Mouse (Mus musculus) neural tube, embryonic 15.5 days (tissue): ENCODE data around the gene Nfia. TPM values are rescaled to one million over a fixed set of nuclear protein-coding genes. Genes with fewer than 3 reads are reported as not detected.

Experiments used
- ATAC-seq: fragments of 200-750 bp; cut with Nextera tagmentation; 2 replicates; pipeline ENCODE4 v1.8.0; 2017; ENCODE audit warnings: mild to moderate bottlenecking, moderate TSS enrichment, moderate library complexity; ENCODE audit not compliant: low FRiP score
- H3K27ac ChIP-seq: fragments of 300-500 bp; sonication (generic); replicated peaks from 2 replicates; pipeline ENCODE4 v1.5.1; 2015; ENCODE audit warnings: mild to moderate bottlenecking, inconsistent platforms
- H3K27me3 ChIP-seq: fragments of 300-500 bp; sonication (generic); replicated peaks from 2 replicates; pipeline ENCODE4 v1.6.1; 2015; ENCODE audit warnings: inconsistent platforms
- H3K36me3 ChIP-seq: fragments of 300-500 bp; sonication (generic); 2 replicates; pipeline ENCODE4 v1.6.1; 2015; ENCODE audit warnings: inconsistent platforms
- H3K4me1 ChIP-seq: fragments of 300-500 bp; sonication (generic); 2 replicates; pipeline ENCODE4 v1.6.1; 2015; ENCODE audit warnings: inconsistent platforms
- H3K4me2 ChIP-seq: fragments of 300-500 bp; sonication (generic); 2 replicates; pipeline ENCODE4 v1.6.1; 2015; ENCODE audit warnings: inconsistent platforms, mild to moderate bottlenecking, moderate library complexity
- H3K4me3 ChIP-seq: fragments of 300-500 bp; sonication (generic); replicated peaks from 2 replicates; pipeline ENCODE4 v1.5.1; 2015; ENCODE audit warnings: mild to moderate bottlenecking, inconsistent platforms
- H3K9ac ChIP-seq: fragments of 300-500 bp; sonication (generic); replicated peaks from 2 replicates; pipeline ENCODE4 v1.6.1; 2015; ENCODE audit warnings: mild to moderate bottlenecking, inconsistent platforms
- H3K9me3 ChIP-seq: fragments of 300-500 bp; sonication (generic); replicated peaks from 2 replicates; pipeline ENCODE4 v1.6.1; 2016; ENCODE audit warnings: inconsistent platforms
- WGBS: fragments of 180-500 bp; shearing (Covaris S2); methylation state at CpG from one replicate; pipeline ENCODE4 v1.1.7; 2015; ENCODE audit warnings: mixed read lengths; 5-methylcytosine and 5-hydroxymethylcytosine counted together
- polyA plus RNA-seq: library from polyadenylated mRNA; unstranded; fragments of >200 nt; fragmentation: Nextera tagmentation; extraction: Ambion mirVana; gene quantifications from 2 replicates; pipeline ENCODE4 v1.2.1, GENCODE M21; 2015

Gene Nfia
- polyA plus RNA-seq: 36.0 and 38.5 TPM in 2 replicates

DNA sequence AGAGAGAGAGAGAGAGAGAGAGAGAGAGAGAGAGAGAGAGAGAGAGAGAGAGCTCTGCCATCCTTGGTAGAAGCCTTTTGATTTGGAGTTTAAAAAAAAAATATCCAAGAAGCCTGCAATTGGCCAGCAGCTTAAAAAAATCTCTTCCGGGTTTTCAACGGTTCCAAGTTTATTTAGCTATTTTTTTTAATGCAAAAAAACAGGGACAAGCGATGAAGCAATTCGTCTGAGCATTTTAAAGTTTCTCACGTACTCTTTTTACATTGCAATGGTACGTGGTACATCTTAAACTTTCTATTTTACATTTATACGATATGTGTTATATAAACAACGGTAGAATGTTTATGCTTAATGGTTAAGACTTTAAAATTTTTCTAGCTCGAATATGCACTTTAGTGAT, at the start of gene Nfia:
TSS of gene Nfia (plus strand) at position 94 of the 400 bp plus-strand sequence.
- Histone ChIP-seq H3K9ac (peak within 1 kb of the TSS; percentile 47), H3K4me1 (peaks cover 35% of the 10 kb centered on the region), H3K27ac (peak within 1 kb of the TSS; percentile 87), H3K27me3 (peaks cover 4% of the 10 kb centered on the region), H3K36me3 (no peaks in the 10 kb centered on the region), H3K9me3 (no peaks in the 10 kb centered on the region), H3K4me2 (peak within 1 kb of the TSS; percentile 70), H3K4me3 (peak within 1 kb of the TSS; percentile 53)
- under 1% methylated on average over 9 of the region's 9 CpGs for WGBS
- ATAC-seq: no peak

DNA sequence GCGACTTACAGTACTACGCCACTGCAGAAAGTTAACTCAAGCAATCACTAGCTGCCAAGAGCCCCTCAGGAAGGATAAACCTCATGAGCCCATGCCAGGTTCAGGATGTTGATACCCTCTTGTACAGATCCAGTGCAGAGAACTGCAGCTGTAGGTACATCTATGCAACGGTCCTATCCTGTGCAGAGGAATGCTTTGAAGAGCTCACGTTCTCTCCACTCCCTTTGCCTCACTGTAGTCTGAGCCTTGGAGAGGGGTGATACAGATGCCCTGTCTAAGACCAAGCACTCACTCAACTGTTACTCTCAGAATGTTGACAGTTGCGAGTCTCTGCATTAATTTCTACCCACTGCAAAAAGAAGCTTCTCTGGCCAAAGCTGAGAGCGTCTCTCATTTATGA, 49.2 kb upstream of the Nfia start:
- Histone ChIP-seq H3K4me2 (no peak overlapping the region), H3K27ac (no peak overlapping the region), H3K9ac (no peak overlapping the region), H3K36me3 (no peaks in the 10 kb centered on the region), H3K4me3 (no peak overlapping the region), H3K4me1 (no peaks in the 10 kb centered on the region), H3K27me3 (no peaks in the 10 kb centered on the region), H3K9me3 (no peaks in the 10 kb centered on the region)
- WGBS: 94% methylated on average over 6 of the region's 6 CpGs
- no peak for ATAC-seq

DNA sequence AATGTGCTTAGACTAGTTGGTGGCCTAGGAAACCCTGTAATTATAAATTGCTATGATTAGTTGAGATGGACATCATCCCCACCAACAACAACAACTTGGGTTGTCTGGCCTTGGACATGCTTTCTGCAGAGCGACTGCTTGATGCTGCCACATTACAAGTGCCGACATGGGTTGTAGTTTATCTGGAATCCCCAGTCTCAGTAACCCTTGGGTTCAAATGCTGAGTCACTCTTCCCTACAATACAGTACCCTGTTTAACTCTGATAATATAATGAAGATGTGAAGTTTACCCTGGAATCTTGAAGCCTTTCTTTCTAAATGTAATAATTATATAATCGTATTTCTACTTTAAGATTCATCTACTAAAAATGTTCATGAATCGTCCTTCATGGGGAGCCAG, 44.0 kb upstream of the Nfia start:
- Histone ChIP-seq H3K9ac (no peak overlapping the region), H3K4me2 (no peak overlapping the region), H3K27me3 (no peaks in the 10 kb centered on the region), H3K4me3 (no peak overlapping the region), H3K27ac (no peak overlapping the region), H3K9me3 (no peaks in the 10 kb centered on the region), H3K36me3 (no peaks in the 10 kb centered on the region), H3K4me1 (no peaks in the 10 kb centered on the region)
- no peak for ATAC-seq
- WGBS: 93% methylated on average over 4 of the region's 4 CpGs

DNA sequence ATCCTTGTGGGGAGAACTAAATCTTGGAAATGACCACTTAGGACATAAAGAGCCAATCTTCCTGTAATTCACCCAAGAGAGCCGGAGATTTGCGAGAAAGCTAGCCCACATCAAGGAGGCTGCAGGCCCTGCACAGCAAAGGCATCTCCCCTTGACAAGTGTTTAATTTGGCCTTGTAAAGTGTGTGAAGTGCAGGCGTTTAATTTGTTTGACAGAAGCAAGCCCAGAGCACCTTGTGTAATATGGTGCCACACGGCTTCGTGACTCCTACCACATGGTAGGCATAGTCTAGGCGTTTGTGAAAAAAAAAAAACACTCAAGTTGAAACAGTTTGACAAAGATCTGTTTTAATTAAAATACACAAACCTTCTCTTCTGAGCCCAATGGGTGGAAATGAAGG, 42.5 kb upstream of the Nfia start:
- 74% methylated on average over 6 of the region's 6 CpGs for WGBS
- H3K27me3 ChIP-seq: no peaks in the 10 kb centered on the region
- no peak overlapping the region for H3K9ac ChIP-seq
- no peaks in the 10 kb centered on the region for H3K36me3 ChIP-seq
- H3K9me3 ChIP-seq: no peaks in the 10 kb centered on the region
- no peak overlapping the region for H3K4me3 ChIP-seq
- H3K4me1 ChIP-seq: no peaks in the 10 kb centered on the region
- ATAC-seq: no peak
- no peak overlapping the region for H3K4me2 ChIP-seq
- H3K27ac ChIP-seq: no peak overlapping the region

DNA sequence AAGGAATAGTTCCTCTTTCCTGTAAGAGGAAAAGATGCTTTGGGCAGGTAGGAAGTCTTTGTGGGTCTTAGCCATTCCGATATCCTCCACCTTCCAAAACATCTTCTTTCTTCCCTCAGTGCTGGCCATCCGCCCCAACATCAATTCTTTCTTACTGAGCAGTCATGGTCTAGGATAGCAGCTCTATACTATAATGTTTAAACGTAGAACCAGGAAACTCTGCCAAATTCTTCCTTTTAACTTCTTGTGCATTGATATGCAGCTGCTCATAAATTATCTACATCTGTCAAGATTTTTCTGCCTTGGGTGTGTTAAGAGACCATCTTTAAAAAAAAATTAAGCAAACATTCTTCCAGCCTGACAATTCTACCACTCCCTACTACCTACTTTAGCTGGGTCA, 42.1 kb upstream of the Nfia start:
- no peak overlapping the region for H3K9ac ChIP-seq
- no peaks in the 10 kb centered on the region for H3K9me3 ChIP-seq
- no peak overlapping the region for H3K4me2 ChIP-seq
- no peaks in the 10 kb centered on the region for H3K4me1 ChIP-seq
- H3K4me3 ChIP-seq: no peak overlapping the region
- no peaks in the 10 kb centered on the region for H3K27me3 ChIP-seq
- no peaks in the 10 kb centered on the region for H3K36me3 ChIP-seq
- no peak for ATAC-seq
- H3K27ac ChIP-seq: no peak overlapping the region
- 87% methylated on average over 3 of the region's 3 CpGs for WGBS

DNA sequence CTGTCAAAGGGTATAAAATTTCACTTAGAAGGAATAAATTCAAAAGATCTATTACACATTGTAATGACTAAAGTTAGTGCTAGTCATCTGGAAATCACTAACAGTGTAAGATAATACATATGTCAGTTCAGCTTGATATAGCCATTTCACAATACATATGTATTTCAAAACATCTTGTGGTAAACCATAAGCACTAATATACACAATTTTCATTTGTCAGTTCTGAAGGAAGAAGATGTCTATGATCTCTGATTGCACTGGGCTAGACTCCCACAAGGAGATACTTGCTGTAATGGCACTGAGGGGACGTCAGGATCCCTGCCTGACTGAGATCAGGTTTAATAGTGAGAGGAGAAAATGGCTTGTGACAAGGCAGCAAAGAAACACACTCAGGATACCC, 39.1 kb upstream of the Nfia start:
- H3K9me3 ChIP-seq: no peaks in the 10 kb centered on the region
- H3K4me2 ChIP-seq: no peak overlapping the region
- 63% methylated on average over 1 of the region's 1 CpGs for WGBS
- H3K27ac ChIP-seq: no peak overlapping the region
- ATAC-seq: no peak
- H3K4me3 ChIP-seq: no peak overlapping the region
- no peaks in the 10 kb centered on the region for H3K36me3 ChIP-seq
- H3K4me1 ChIP-seq: no peaks in the 10 kb centered on the region
- H3K9ac ChIP-seq: no peak overlapping the region
- no peaks in the 10 kb centered on the region for H3K27me3 ChIP-seq

DNA sequence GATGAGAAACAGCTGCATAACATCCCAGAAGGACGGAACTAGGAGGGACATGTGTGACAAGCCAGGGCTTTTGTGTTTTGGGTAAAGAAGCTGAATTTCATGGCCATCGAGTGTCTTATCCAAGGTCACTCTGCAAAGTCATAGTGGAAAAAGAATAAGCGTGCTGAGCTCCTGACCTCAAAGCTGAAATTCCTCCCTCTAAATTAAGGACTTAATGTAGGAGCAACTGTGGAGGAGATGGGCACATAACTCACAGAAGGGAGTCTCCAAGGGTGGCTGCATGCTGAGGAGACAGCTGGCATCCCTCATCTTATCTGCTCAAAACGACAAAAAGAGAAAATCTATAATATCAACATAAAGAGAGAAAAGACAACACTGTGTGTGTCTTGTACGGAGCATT, 28.6 kb upstream of the Nfia start:
- Histone ChIP-seq H3K9ac (no peak overlapping the region), H3K4me1 (peaks cover 11% of the 10 kb centered on the region), H3K36me3 (no peaks in the 10 kb centered on the region), H3K27me3 (no peaks in the 10 kb centered on the region), H3K27ac (no peak overlapping the region), H3K4me2 (no peak overlapping the region), H3K4me3 (no peak overlapping the region), H3K9me3 (no peaks in the 10 kb centered on the region)
- 58% methylated on average over 5 of the region's 5 CpGs for WGBS
- no peak for ATAC-seq

DNA sequence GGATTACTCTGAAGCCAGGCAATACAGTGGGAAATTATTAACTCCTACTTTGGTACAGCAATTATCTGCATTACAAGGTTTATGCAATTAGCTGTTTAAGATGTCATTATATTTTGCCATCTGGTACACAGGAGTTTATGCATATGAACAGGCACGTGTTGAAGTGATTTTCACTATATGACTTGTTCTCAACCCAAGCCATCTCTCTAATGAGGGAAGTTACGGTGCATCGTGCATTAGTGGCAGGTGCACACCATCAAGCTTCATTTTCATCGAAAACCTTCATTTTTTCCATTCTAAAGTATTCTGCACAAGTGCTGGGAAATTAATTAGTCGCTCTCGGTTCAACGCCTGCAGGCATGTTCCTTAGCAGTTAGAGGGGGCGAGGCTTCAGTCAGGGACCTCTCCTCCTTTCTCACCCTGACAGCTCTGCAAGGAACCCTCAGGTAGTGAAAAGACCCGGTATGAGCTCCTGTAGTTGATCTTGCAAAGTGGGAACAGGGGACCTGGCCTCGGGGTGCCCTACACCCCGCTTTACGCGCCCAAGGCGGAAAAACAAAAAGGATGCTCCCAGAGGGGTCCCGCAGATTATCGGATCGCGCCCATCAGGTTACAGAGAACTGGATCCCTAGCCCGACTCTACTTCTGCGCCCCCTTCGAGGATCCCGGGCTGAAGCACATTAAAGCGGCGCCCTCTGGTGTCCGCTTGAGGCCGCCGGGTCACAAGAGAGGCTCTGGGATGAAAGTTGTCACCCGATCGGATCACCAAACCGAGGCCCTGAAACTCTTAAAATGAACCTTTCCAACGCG, 27.0 kb upstream of the Nfia start:
- H3K4me3 ChIP-seq: peak overlapping the region; percentile 38
- H3K4me2 ChIP-seq: peak overlapping the region; percentile 84
- H3K36me3 ChIP-seq: no peaks in the 10 kb centered on the region
- H3K27ac ChIP-seq: no peak overlapping the region
- H3K27me3 ChIP-seq: 0 out of 2 replicates have a peak, but pooled peaks cover 4% of the 10 kb centered on the region
- WGBS: 4% methylated on average over 32 of the region's 32 CpGs
- peak overlapping the region; percentile 50 for H3K9ac ChIP-seq
- H3K9me3 ChIP-seq: no peaks in the 10 kb centered on the region
- ATAC-seq: peak; percentile 86
- peaks cover 11% of the 10 kb centered on the region for H3K4me1 ChIP-seq

DNA sequence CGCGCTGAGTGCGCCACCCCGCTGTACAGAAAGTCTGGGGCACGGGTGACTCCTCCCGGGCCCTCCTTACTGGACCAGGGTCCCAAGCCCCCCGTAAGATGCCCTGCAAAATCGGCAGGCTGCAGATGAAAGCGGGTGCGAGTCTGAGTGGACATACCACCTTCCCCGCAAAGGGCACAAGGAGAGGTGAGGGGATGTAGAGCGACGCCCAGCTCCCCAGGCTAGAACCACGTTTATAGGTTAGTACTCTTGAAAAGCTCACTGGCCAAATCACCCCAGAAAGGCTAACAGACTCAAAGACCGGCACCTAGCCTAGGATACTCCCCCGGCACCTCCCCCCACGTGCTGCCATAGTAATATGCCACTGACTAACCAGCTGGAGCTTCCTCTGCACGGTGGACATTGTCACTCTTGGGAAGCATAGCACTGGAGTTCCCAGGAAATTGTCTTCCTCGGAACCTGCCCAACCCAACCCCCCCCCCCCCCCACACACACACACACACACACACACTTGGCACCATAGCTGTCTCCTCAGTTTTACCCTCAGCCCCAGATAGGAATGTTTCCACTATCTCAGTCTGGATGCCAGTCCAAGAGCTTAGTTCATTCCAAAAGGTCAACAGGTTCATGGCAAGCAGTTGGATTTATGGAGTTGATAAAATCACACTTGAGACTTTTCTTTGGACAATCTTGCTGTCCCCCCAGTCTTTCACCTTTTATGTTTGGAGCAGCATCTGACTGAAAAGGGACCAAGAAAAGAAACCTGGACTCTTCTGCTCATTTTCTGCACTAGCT, 26.2 kb upstream of the Nfia start:
- no peak; the same call in 1 of the 2 replicates for ATAC-seq
- 5% methylated on average over 19 of the region's 19 CpGs for WGBS
- no peaks in the 10 kb centered on the region for H3K9me3 ChIP-seq
- H3K4me2 ChIP-seq: peak overlapping the region; percentile 84
- H3K4me3 ChIP-seq: peak overlapping the region; percentile 38
- H3K27me3 ChIP-seq: 0 out of 2 replicates have a peak, but pooled peaks cover 4% of the 10 kb centered on the region
- no peak overlapping the region for H3K27ac ChIP-seq
- peaks cover 19% of the 10 kb centered on the region for H3K4me1 ChIP-seq
- H3K9ac ChIP-seq: peak overlapping the region; percentile 41; the same call in 1 of the 2 replicates
- no peaks in the 10 kb centered on the region for H3K36me3 ChIP-seq

DNA sequence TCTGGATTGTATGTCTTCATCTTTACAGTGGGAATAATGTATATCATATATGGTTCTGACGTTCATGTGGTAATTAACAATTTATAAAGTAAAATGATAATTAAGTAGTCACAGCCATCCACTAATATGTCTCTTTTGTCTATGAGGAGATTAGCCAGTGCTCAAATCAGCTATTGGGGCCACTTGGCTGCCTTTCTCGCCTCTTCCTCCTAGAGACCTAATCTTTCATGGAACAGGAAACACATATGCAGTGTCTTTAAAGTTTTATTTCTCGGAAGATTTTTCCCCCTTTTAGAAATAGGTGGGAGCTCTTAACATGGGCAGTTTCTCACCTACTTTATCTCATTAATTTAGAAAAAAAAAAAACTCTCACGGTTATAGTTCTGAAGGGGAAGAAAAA, 22.1 kb upstream of the Nfia start:
- Histone ChIP-seq H3K27ac (no peak overlapping the region), H3K4me2 (peak overlapping the region; percentile 79; the same call in 1 of the 2 replicates), H3K27me3 (peaks cover 22% of the 10 kb centered on the region), H3K9ac (no peak overlapping the region), H3K9me3 (no peaks in the 10 kb centered on the region), H3K36me3 (no peaks in the 10 kb centered on the region), H3K4me3 (no peak overlapping the region), H3K4me1 (peaks cover 32% of the 10 kb centered on the region)
- 49% methylated on average over 4 of the region's 4 CpGs for WGBS
- no peak for ATAC-seq

DNA sequence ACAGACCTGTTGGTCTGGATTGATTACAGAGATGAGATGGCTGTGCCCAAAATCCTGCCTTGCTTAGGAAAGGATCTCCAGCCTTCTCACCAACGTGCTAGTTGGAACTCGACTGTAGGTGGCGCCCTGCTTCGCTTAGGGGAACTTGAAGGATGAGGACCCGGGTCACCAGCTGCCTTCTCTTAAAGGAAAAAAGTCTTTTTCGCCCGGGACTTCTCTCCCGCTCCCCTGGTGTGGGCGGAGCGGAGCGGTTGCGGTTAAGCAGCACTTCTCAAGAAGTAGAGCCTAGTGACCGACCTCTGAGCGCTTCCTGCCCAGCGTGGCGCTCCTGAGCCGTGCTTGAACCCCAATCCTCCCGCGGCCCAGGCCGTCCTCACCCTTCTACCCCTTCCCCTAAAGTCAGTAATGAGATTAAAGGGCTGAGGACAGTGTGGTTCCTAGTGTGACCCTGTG, 21.5 kb upstream of the Nfia start:
- peaks cover 26% of the 10 kb centered on the region for H3K27me3 ChIP-seq

More for the DNA sequence above, 21.5 kb upstream of the Nfia start:
- Histone ChIP-seq H3K4me3 (peak overlapping the region; percentile 38), H3K4me2 (peak overlapping the region; percentile 79), H3K9me3 (no peaks in the 10 kb centered on the region), H3K27ac (peak overlapping the region; percentile 60), H3K4me1 (peaks cover 25% of the 10 kb centered on the region), H3K36me3 (no peaks in the 10 kb centered on the region), H3K9ac (peak overlapping the region; percentile 28)
- ATAC-seq: peak; percentile 65
- WGBS: 1% methylated on average over 20 of the region's 20 CpGs
